Mouse (Mus musculus) A20 (cell line): ENCODE data around the gene Ccr4.

Experiments
- DNase-seq: peaks from one replicate; pipeline ENCODE4 v3.0.0-alpha.2; 2011; ENCODE audit warnings: low read depth, low spot score

Ccr4 gene

GRCm38 (mm10) chr9:114468701-114469100 is 36.0 kb downstream of the Ccr4 start:
- no peak for DNase-seq

GRCm38 (mm10) chr9:114468217-114468616 is 36.5 kb downstream of the Ccr4 start:
- no peak for DNase-seq

- DNase-seq = no peak
Measured at GRCm38 (mm10) chr9:114466871-114467270, 37.8 kb downstream of the Ccr4 start.

- peak; percentile 86 for DNase-seq
Measured at GRCm38 (mm10) chr9:114465442-114465841, 39.3 kb downstream of the Ccr4 start.

GRCm38 (mm10) chr9:114462569-114462968 is 42.1 kb downstream of the Ccr4 start:
- no peak for DNase-seq

GRCm38 (mm10) chr9:114458436-114458835 is 46.3 kb downstream of the Ccr4 start:
- no peak for DNase-seq

GRCm38 (mm10) chr9:114455420-114455819 is 49.3 kb downstream of the Ccr4 start:
- peak; percentile 30 for DNase-seq

- DNase-seq = peak; percentile 73
Measured at GRCm38 (mm10) chr9:114452418-114452817, 52.3 kb downstream of the Ccr4 start.

GRCm38 (mm10) chr9:114451615-114452014 is 53.1 kb downstream of the Ccr4 start:
- peak; percentile 12 for DNase-seq

GRCm38 (mm10) chr9:114449120-114449754 is 55.5 kb downstream of the Ccr4 start:
- no peak for DNase-seq

- DNase-seq = no peak
Measured at GRCm38 (mm10) chr9:114448700-114449099, 56.0 kb downstream of the Ccr4 start.

- no peak for DNase-seq
Measured at GRCm38 (mm10) chr9:114446887-114447286, 57.8 kb downstream of the Ccr4 start.

- no peak for DNase-seq
Measured at GRCm38 (mm10) chr9:114443351-114443750, 61.4 kb downstream of the Ccr4 start.

GRCm38 (mm10) chr9:114442893-114443292 is 61.8 kb downstream of the Ccr4 start:
- no peak for DNase-seq

GRCm38 (mm10) chr9:114442225-114442624 is 62.5 kb downstream of the Ccr4 start:
- no peak for DNase-seq

- DNase-seq = no peak
Measured at GRCm38 (mm10) chr9:114440548-114440947, 64.2 kb downstream of the Ccr4 start.
